Mouse (Mus musculus) erythroblast, embryonic 14.5 days (primary cell): Measurements from ENCODE around the gene Nubpl.

Source experiments
- GATA1 ChIP-seq: IDR thresholded peaks from 2 replicates; pipeline ENCODE4 v1.6.1; 2012; ENCODE audit warnings: low read length, inconsistent platforms, mixed read lengths
- TAL1 ChIP-seq: IDR thresholded peaks from 3 replicates; pipeline ENCODE4 v1.6.1; 2012; ENCODE audit warnings: low read length, inconsistent platforms, mixed read lengths

- TF ChIP-seq TAL1: no peak
- no peak for TF ChIP-seq GATA1
Measured at GRCm38 (mm10) chr12:52272828-52273227, 175.3 kb downstream of the Nubpl start.
